Mouse (Mus musculus): ENCODE measurements around the gene Hdac5.
A peak's percentile ranks its signal among the peaks of the same experiment; 100 is the strongest.

Hdac5 gene

DNA sequence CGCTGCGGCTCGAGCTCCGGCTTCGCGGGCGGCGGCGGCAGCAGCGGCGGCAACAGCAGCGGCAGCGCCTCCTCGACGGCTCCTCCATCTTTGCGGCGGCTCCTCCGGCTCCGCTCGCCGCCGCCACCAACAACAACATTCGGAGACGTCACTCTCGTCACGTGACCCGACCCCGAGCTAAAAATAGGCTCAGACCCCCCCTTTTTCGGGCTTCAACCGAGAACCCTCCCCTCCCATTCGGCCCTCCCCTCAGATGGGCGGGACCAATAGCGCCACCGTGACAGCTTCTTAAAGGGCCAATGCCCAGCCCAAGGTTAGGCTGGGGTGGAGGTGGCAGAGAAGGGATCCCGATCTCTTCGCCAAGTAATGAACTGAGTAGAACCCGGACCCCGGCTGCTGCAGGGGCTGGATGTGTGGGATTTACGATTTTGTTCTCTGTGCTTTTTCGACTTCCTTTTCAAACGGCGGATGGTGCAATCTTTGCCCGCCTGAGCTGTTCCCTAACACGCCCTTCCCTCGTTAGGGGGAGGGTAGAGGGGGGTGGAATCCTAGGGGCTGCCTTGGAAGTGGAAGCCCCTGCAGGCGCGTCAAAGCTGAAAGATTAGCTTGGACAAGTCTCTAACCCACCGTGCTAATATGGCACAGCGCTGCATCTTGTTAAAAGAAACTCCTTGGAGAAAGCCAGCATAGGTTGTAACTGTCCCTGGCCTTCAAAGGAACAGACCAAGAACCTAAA is at the start of gene Hdac5:
Hdac5 (minus strand) TSS at position 161 of the 736 bp plus-strand sequence.
- DNase-seq (ENCODE audit: low read depth, low spot score), result peak; percentile 99

DNA sequence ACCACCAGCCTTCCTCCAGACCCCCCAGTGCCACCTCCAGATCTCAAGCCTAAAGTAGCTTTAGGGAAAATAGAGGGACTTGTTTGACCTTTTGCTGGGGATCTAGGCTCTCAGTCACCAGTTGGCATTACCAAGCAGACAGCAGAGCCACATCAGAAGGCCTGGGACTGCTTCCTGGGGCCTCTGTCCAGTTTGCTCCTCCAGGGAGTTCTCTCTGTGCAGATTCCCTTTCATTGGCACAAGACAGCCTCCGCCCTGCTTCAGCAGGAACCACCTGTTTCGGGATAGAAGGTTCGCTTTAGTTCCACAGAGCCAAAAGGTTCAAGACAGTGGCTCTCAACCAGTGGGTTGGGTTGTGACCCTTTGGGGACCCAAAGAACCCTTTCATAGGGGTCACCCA is 49.6 kb upstream of the Hdac5 start:
- no peak for DNase-seq (ENCODE audit: low read depth, low spot score)

DNA sequence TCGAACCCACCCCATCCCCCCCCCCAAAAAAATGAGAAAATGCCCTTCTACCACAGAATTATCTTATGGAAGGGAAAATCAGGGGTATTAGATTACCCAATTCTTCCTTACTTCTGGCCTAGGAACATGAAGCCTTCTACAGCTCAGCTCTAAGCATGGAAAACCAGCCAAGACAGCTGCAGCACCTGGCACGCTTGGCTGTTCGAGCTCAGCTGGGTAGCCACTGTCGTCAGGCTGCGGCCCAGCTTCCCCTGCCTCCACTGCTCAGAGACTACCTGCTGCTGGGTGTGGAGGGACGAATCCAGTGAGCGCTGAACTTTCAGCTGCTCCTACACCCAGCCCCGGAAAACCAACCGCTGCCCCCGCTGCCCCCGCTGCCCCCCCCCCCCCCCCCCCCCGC is 47.8 kb upstream of the Hdac5 start:
- no peak for DNase-seq (ENCODE audit: low read depth, low spot score)

DNA sequence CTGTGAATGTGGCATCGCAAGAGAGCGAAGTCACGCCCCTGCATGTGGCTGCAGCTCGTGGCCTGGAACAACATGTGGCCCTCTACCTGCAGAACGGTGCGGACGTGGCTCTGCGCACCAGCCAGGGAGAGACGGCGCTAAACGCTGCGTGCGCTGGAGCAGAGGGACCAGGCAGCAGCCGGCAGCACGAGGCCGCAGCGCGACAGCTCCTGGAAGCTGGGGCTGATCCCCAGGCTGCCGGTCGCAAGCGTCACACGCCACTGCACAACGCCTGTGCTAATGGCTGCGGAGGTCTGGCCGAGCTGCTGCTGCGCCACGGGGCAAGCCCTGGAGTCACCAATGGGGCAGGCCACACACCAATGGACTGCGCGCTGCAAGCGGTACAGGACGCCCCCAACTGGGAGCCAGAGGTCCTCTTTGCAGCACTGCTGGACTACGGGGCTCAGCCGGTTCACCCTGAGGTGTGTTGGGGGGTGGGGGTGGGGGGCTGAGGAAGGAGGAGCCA is 46.5 kb upstream of the Hdac5 start:
- DNase-seq (ENCODE audit: low read depth, low spot score), result peak; percentile 30

DNA sequence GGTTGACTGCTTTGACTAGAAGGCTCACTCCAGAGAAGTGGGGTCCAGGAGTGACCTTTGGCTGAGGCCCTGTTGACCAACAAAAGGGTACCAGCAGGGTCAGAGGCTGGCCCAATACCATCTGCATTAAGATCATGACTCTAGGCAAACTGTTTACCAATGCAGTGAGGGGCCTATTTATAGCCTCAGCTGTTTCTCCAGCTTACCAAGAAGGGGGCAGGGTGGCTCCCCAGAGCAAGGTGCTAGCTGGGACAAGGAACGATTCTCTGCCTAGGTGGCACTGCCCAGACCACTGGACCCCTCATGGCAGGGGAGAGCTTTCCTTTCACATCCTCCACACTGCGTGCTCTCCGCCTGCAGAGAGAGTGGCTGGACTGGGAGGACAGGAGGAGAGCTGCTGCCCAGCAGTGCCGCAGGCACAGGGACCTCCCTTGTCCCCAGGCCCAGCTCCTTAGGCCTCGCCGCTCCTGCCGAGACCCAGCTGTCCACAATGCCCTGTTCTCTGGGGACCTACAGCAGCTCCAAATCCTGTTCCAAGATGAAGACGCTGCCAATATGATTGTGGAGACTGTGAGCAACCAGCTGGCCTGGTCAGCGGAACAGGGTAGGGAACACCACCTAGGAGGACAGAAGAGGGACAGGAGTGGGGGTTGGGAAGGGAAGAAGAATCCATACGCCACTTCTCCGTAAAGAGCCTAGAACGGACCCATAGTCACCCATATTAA is 38.7 kb upstream of the Hdac5 start, which contains the start of gene Asb16:
Asb16 (plus strand) TSS at position 224 of the 725 bp plus-strand sequence.
- DNase-seq (ENCODE audit: low read depth, low spot score), result no peak

DNA sequence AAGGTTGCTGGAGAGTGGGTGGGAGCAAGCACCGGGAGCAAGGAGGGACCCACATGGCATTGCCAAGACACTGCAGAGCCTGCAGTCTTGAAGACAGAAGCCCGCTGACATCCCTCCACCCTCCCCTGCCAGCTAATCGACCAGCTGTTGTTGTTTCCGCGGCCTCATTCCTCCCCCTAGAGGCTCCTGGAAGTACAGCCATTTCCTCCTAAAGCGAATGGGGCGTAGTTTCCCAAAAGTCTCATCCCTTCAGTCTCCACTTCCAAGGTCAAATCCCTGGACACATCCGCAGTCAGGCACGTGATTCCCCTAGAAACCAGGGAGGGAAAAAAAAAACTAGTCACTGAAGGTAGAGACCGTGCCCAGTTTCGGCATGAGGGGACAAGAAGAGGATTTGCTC is 37.5 kb upstream of the Hdac5 start:
- DNase-seq (ENCODE audit: low read depth, low spot score), result peak; percentile 72

DNA sequence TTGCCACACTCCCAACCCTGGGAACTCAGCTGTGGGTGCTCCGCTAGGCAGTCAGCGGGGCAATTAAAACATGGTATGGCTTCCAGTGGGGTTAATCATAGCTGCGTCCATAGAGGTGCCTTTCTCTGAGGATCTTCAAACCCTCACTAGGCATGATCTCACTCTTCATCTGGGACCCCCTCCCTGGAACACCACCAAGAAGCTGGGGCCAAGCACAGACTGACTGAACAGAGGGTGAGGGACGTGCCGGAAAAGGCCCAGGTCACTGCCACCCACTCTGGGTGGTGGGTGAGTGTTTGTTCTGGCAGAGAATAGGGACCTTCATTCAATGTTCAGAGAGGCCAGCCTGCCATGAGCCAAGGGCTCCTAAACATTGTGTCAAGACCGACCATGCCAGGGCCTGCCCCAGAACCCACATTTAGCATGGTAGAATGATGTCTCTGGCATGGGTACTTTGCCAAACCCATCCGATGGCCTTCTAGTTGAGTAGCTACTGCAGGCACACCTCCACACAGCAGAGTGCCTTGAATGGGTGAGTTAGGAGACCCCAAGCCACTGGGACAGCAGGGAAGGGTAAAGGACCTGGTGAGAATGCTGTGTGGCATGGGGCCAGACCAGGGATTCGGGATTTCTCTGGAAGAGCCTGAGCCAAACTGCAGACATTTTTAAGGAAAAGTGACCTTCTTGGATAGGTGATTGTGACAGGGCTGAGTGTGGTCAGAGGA is 36.8 kb upstream of the Hdac5 start:
- DNase-seq (ENCODE audit: low read depth, low spot score), result no peak

DNA sequence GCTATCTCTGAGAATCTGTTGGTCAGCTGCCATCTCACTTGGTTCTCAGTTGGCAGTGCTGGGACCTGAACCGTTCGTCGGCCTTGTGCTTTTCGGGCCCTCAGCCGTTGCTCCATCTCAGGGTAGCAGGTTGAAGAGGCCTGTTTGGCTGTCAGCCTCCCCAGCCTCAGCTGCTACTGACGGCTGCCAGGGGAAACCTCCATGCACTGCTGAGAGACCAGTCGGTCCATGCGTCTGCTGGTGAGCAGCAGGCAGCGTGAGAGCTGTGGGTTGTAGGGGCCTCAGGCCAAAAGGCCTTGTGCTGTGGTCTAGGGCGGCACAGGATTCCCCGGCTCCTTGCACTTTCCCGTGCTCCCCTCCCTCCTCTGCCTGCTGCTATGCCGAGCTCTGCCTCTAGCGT is 35.9 kb upstream of the Hdac5 start:
- DNase-seq (ENCODE audit: low read depth, low spot score), result no peak

DNA sequence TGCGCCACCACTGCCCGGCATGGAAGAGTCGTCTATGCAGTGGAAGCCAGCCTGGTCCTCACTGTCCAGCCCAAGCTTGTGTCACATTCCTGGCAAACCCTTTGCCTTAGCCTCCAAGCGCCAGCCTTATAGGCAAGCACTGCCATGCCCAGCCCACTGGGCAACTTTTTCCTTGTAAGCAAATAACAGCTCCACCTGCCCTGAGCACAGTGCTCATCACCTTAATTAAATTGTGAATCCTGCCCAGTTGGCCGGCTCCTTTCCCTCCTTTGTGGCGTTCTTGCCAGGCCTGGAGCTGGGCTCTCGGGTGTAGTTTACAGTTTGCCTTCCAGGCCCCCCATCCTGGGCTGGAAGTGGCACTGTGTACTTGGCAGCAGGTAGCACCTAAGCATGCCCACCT is 33.2 kb upstream of the Hdac5 start:
- no peak for DNase-seq (ENCODE audit: low read depth, low spot score)

DNA sequence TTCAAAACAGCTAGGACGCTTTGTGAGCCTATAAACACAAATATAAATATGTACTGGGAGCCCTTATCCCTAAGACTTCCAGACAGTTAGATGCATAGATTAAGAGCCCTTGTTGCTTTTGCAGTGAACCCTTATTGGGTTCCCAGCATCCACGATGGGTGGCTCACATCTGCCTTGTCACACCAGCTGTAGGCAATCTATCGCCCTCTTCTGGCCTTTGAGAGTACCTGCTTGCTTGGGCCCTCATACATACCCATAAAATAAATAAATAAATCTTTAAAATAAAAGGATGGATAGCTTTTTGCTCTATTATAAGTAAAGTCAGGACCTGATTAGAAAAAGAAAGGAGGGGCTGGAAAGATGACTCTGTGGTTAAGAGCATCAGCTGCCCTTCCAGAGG is 28.6 kb upstream of the Hdac5 start:
- peak; percentile 28 for DNase-seq (ENCODE audit: low read depth, low spot score)

DNA sequence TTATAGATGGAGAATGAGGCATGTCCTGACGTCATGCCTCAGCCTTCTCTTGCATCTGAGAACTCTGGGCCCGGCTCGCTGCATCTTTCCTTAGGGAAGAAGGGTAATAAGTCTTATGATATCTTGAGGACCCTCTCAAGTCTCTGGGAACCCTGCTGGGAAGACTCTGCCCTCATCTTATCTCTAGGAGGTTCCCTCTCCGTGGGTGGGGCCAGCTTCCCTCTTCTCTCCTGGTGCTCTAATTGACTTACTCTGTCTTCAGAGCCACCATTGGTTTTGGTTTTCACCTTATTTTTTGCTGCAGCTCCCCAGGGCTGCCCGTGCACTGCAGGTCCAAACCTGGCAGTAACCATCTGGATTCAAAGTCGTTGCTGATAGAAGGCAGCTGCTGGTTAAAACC is 28.1 kb upstream of the Hdac5 start:
- no peak for DNase-seq (ENCODE audit: low read depth, low spot score)

DNA sequence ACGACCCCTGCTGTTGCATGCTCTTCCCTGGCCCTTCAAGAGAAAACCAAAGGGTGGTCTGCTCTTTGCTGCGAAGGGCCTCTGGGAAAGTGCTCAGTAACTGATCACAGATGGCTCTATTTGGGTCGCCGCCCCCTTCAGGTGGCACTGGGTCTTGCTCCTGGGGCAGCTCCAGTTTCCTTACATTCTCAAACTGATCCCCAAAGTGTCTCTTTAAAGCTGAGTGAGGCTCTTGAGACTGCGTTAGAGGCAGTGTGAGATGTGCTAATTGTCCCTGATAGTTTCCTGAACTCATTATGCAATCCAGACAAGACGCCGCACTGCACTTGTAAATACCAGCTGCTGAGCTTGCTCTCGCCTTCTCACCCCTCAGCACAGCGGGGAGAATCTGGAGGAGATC is 27.5 kb upstream of the Hdac5 start:
- peak; percentile 25 for DNase-seq (ENCODE audit: low read depth, low spot score)

DNA sequence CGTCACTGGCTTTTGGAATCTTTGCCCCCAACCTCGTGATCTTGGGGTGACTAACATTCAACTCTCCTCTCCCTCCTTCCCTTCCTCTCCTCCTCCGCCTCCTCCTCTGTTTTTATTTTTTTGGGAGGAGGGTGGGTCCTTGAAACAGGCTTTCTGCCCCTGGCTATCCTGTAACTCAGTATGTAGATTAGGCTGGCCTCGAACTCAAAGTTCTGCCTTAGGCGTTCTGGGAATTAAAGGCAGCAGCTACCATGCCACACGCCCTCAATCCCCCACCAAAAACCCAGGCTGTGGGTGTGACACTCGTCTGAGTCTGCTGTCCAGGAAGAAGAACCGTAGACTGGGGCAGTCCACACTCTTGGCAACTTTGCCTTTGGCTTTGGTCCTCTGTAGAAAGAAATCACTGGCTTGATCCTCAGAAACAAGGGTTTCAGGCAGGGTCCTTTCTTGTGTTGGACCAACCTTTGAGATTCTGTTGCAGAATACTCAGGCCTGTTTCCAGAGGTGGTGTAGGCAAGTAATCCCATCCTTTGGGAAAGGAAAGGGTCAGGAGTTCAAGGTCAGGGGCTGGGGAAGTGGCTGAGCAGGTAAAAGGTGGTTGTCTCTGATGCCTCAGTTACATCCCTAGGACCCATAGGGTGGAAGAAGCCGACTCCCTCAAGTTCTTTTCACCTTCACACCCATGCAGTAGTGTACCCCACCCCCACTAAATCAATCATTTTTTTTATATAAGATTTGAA is 19.6 kb upstream of the Hdac5 start:
- DNase-seq (ENCODE audit: low read depth, low spot score), result no peak

DNA sequence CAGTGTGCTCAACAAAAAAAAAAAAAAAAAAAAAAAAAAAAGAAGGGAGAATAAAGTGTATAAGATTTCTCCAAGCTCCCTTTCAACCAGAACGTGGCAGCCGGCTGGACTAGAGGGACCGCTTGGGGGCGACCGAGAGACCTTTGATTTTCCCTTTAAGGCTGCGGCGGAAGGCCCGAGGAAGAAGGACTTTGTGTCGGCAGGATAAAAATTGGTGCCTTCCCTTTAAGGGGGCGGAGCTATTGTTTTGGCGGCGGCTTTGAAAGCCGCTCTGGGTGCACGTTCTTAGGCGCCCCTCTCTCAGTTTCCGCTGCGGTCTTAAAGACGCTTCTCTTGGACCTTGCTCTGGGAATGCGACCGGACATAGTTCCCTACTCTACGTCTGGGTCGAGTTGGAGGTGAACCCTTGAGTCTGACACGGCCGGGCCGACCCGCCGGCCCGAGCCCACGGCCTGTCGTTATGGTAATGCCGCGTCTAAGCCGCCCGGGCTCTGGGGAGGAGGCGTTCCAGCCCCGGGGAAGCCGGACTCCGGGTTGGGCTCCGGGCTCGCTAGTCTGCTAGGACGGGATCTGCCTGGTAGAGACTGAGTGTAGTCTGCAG is 18.8 kb upstream of the Hdac5 start, which contains the start of gene BC030867:
BC030867 (plus strand) TSS at position 253 of the 601 bp plus-strand sequence.
- peak; percentile 95 for DNase-seq (ENCODE audit: low read depth, low spot score)

DNA sequence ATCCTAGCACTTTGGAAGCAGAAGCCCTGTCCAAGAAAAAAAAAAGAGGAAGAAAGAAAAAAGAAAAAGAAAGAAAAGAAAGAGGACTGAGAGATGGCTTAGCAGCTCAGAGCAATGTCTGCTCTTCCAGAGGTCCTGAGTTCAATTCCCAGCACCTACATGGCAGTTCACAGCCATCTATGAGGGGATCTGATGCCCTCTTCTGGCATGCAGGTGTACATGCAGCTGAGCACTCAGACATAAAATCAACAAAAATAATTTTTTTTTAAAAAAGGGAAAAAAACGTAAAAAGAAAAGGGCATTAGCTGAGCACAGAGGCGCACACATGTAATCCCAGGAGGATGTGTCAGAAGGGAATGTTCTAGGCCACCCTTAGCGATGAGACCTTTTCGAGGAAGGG is 16.9 kb upstream of the Hdac5 start:
- peak; percentile 31 for DNase-seq (ENCODE audit: low read depth, low spot score)

DNA sequence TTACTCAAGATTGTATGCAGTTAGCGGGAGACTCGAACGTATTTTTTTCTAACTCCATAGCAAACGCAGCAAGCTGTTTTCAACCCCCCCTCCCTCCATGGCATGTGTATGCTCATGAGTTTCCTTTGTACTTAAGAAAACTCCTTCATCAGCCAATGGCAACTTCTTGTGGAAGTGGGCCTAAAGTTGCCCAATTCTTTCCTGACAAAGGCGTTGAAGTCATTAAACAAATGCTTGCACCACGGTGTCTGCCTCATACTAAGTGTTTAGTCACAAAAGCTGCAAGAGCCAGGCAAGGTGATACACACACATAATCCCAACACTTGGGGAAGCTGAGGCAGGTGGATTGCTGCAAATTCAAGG is 16.3 kb upstream of the Hdac5 start:
- DNase-seq (ENCODE audit: low read depth, low spot score), result no peak

DNA sequence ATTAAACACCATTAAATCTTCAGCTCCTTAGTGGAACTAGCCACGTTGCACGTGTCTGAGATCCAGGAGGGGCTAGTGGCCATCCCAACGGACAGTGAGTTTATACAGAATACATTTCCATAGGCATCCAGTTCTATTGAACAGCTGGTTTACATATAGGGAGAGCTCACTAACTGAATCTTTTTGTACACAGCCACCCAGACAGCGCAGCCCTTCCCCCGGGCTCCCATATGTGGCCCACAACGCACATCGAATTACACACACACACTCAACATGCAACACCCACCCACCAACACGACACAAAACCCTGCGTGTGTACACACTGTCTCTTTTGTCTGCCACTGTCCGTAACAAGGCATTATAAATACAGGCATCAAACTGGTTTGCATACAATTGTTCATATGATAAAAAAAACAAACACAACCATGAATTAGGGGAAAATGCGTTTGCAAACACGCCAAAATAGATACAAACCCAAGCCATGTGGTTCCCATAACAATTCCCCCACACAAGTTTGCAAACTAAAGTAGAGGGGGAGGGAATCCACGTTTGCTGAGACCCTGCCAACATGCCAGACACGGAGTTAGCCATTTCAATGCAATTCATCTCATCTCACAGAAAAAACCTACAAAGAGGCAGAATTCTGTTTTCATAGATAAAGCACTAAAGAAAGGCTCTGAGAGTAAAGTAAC is 15.8 kb upstream of the Hdac5 start:
- DNase-seq (ENCODE audit: low read depth, low spot score), result no peak

DNA sequence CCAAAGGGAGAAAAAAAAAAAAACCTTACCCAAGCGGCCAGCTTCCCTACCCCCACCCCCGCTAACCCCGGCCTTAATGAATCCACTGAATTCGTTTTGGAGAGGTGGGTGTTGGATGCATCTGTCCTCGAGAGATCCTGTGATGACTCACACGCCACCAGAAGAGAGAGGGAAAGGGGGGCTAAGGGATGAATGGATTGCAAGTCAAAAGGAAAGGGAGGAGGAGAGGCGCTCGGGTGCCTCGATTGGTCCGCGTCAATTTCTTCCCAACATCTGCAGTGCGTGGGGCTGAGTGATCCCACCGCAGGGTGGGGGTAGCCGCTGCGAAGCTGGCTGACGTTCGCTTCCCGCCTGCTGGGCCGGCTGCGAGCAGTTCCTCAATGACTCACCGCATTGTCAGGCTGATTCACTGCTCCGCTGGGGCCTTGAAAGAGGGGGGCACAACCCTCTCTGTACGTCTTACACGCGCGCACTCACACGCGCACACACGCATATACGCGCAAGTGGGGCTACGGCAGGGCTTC is 15.0 kb upstream of the Hdac5 start:
- peak; percentile 62 for DNase-seq (ENCODE audit: low read depth, low spot score)

DNA sequence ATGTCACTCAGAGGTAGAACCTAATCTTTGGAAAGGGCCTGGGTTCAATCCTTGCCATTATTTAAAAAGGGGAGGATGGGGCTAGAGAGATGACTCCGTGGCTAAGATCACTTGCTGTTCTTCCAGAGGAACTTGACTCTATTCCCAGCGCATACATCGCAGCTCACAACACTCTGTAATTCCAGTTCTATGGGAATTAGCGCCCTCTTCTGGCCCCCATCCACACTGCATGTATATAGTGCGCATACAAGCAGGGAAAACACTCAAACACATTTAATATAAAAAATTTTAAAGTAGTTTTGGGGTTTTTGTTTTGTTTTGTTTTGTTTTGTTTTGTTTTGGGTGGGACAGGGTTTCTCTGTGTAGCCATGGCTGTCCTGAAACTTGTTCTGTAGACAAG is 11.9 kb upstream of the Hdac5 start:
- DNase-seq (ENCODE audit: low read depth, low spot score), result no peak

DNA sequence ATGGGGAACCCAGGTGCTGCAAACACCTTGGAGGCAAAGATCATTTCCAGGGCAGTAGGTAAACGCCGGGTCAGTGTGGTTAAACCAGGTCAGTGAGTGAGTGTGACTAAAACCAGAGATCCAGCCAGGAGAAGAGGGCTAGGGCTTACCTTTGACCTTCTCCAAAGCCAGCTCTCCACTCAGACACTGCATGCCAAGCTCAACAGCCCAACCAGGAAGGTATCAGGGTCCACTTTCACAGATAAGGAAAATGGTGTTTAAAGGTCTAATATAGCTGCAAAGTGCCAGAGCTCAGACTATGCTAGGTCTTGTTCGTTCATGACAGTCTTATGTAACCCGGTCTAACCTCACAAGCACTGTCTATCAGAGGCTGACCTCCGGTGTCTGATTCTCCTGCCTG is 11.3 kb upstream of the Hdac5 start:
- no peak for DNase-seq (ENCODE audit: low read depth, low spot score)
